ENCODE assay signal across 40 mouse cellular contexts in genomic region chr6:142838501-142838900, GRCm38 (mm10). TPM values are rescaled to one million over a fixed set of nuclear protein-coding genes. Genes with fewer than 3 reads are reported as not detected.
"Had no signal": no experiment of that assay in that cellular context is flagged by ENCODE, and none has a peak within 500 bp of the region (broad histone marks: within the 10 kb centered on the region; RNA-seq: fewer than 3 reads in every experiment).

No protein-coding gene starts in this region.

- H3K4me2 ChIP-seq: heart, embryonic 11.5 days; heart, embryonic 12.5 days; heart, embryonic 13.5 days; heart, embryonic 15.5 days; hindbrain, embryonic 12.5 days; hindbrain, embryonic 13.5 days; hindbrain, embryonic 14.5 days; hindbrain, embryonic 15.5 days; kidney, embryonic 15.5 days had no signal

- H3K9ac ChIP-seq: heart, embryonic 12.5 days; heart, embryonic 13.5 days; heart, embryonic 15.5 days; hindbrain, embryonic 12.5 days; hindbrain, embryonic 13.5 days; hindbrain, embryonic 14.5 days; hindbrain, embryonic 15.5 days; kidney, embryonic 15.5 days had no signal

- H3K27ac ChIP-seq: heart, adult 2 months; heart, embryonic 13.5 days; heart, embryonic 15.5 days; hindbrain, embryonic 10.5 days; hindbrain, embryonic 12.5 days; hindbrain, embryonic 13.5 days; hindbrain, embryonic 14.5 days; hindbrain, embryonic 15.5 days; hindbrain, postnatal 0 days; kidney, embryonic 15.5 days; kidney, postnatal 0 days; layer of hippocampus, adult 2 months; left cerebral cortex, adult 2 months had no signal

- H3K4me1 ChIP-seq: heart, embryonic 12.5 days; heart, embryonic 15.5 days; kidney, embryonic 15.5 days had no signal

- H3K27me3 ChIP-seq: heart, embryonic 13.5 days; heart, embryonic 15.5 days; hindbrain, embryonic 12.5 days; hindbrain, embryonic 13.5 days; hindbrain, embryonic 15.5 days; kidney, embryonic 15.5 days had no signal

- DNase-seq: heart, adult 2 months; heart, postnatal 10 days; heart, postnatal 14 days; heart, postnatal 36 days; kidney, adult 11 months; kidney, adult 18-20 months; kidney, adult 2 months; kidney, adult 8-10 months; kidney, adult 9 months; kidney, postnatal 10 days; kidney, postnatal 14 days; kidney, postnatal 25 days; kidney, postnatal 36 days; kidney, postnatal 4 days; layer of hippocampus, adult 9-11 months; layer of hippocampus, postnatal 36 days had no signal

- H3K4me3 ChIP-seq: heart, adult 2 months; heart, embryonic 12.5 days; heart, embryonic 13.5 days; heart, embryonic 15.5 days; hindbrain, embryonic 10.5 days; hindbrain, embryonic 12.5 days; hindbrain, embryonic 13.5 days; hindbrain, embryonic 15.5 days; kidney, embryonic 15.5 days; layer of hippocampus, adult 2 months; left cerebral cortex, adult 2 months had no signal

- H3K36me3 ChIP-seq: heart, embryonic 12.5 days; heart, embryonic 13.5 days; heart, embryonic 15.5 days; hindbrain, embryonic 10.5 days; hindbrain, embryonic 12.5 days; hindbrain, embryonic 13.5 days; hindbrain, embryonic 15.5 days; kidney, embryonic 15.5 days had no signal

- ATAC-seq: hindbrain, embryonic 16.5 days; hindbrain, postnatal 0 days; inflammation-experienced regulatory T-cells, adult 6 months; intestine, embryonic 16.5 days; intestine, postnatal 0 days had no signal

- H3K9me3 ChIP-seq: heart, embryonic 12.5 days; heart, embryonic 13.5 days; heart, embryonic 15.5 days; hindbrain, embryonic 10.5 days; hindbrain, embryonic 12.5 days; hindbrain, embryonic 13.5 days; hindbrain, embryonic 15.5 days; kidney, embryonic 15.5 days had no signal

RNA-seq across cellular contexts. Expression of gene Sult6b2, which starts 34.2 kb away (rescaled TPM):
- total RNA-seq: heart, adult 2 months; heart, postnatal 10 days; heart, postnatal 14 days; hematopoietic stem cell, adult 5-6 weeks; hindbrain, postnatal 0 days; layer of hippocampus, postnatal 36 days; left cerebral cortex, adult 18-20 months; left cerebral cortex, adult 2 months had no signal
- polyA plus RNA-seq: heart, embryonic 15.5 days; heart, postnatal 0 days; hindbrain, embryonic 11.5 days; hindbrain, embryonic 12.5 days; hindbrain, embryonic 14.5 days; hindbrain, embryonic 15.5 days; inflammation-experienced regulatory T-cells, adult 6 months; kidney, adult 2 months; kidney, embryonic 15.5 days; kidney, embryonic 16.5 days; kidney, postnatal 0 days; large intestine, adult 2 months had no signal
